Mouse (Mus musculus): ENCODE data around the gene Nadsyn1. TPM values are rescaled to one million over a fixed set of nuclear protein-coding genes. Genes with fewer than 3 reads are reported as not detected.

Nadsyn1 gene
- polyA plus RNA-seq (2012; rRNA removed): 13.8 and 15.4 TPM in 2 replicates

GRCm38 (mm10) chr7:143822375-143823265, at the start of gene Nadsyn1, which contains the start of gene Dhcr7:
Nadsyn1 (minus strand) TSS chr7:143822849.
Dhcr7 (plus strand) TSS chr7:143823145.

GRCm38 (mm10) chr7:143866538-143866937, 43.9 kb upstream of the Nadsyn1 start, which contains the start of gene Gm498:
Gm498 (plus strand) TSS chr7:143866838.

GRCm38 (mm10) chr7:143783996-143784829, 38.4 kb downstream of the Nadsyn1 start, which contains the start of gene Mrgpre:
Mrgpre (minus strand) TSS chr7:143784500.

GRCm38 (mm10) chr7:143766893-143767292, 55.8 kb downstream of the Nadsyn1 start, which contains the start of gene Mrgprg:
Mrgprg (minus strand) TSS chr7:143766993.

GRCm38 (mm10) chr7:143756125-143757026, 66.3 kb downstream of the Nadsyn1 start, which contains the start of gene Osbpl5:
Osbpl5 (minus strand) TSS chr7:143756985.

Other genes with a start within 250 kb of the Nadsyn1 start
- gene Cars, start 222.8 kb downstream of the Nadsyn1 start, polyA plus RNA-seq (2012; rRNA removed): 21.7 and 22.5 TPM in 2 replicates
- 0.24 and 0.35 TPM in 2 replicates for gene Tnfrsf26, start 194.1 kb downstream of the Nadsyn1 start, polyA plus RNA-seq (2012; rRNA removed)
- gene Tnfrsf22, start 173.2 kb downstream of the Nadsyn1 start, polyA plus RNA-seq (2012; rRNA removed): 4.6 and 6.7 TPM in 2 replicates
- gene Tnfrsf23, start 137.0 kb downstream of the Nadsyn1 start, polyA plus RNA-seq (2012; rRNA removed): 1.7 and 3.5 TPM in 2 replicates
- gene Osbpl5, start 65.9 kb downstream of the Nadsyn1 start, polyA plus RNA-seq (2012; rRNA removed): 115 and 127 TPM in 2 replicates
- gene Mrgprg, start 55.9 kb downstream of the Nadsyn1 start, polyA plus RNA-seq (2012; rRNA removed): not detected in 2 replicates
- gene Mrgpre, start 38.3 kb downstream of the Nadsyn1 start, polyA plus RNA-seq (2012; rRNA removed): 2.8 and 3.3 TPM in 2 replicates
- 225 and 367 TPM in 2 replicates for gene Dhcr7, start 296 bp upstream of the Nadsyn1 start, polyA plus RNA-seq (2012; rRNA removed)
- gene Gm498, start 44.0 kb upstream of the Nadsyn1 start, polyA plus RNA-seq (2012; rRNA removed): 0.10 TPM in 1 of 2 replicates, not detected in the other
- 3.4 and 3.6 TPM in 2 replicates for gene Shank2, start 179.1 kb upstream of the Nadsyn1 start, polyA plus RNA-seq (2012; rRNA removed)